Mouse (Mus musculus) layer of hippocampus, postnatal 36 days (tissue): Measurements from ENCODE around the gene Dffa. TPM values are rescaled to one million over a fixed set of nuclear protein-coding genes. Genes with fewer than 3 reads are reported as not detected.

Experiments
- DNase-seq, 2 experiments: peaks; one replicate each; pipeline ENCODE4 v3.0.0; 2022
- total RNA-seq, 2 experiments: library from RNA; stranded (reverse); gene quantifications; 2 replicates each; pipeline ENCODE4 v1.2.3; 2021

Gene Dffa
- 10 to 100 TPM; 49.3 to 52.2 TPM for total RNA-seq

DNA sequence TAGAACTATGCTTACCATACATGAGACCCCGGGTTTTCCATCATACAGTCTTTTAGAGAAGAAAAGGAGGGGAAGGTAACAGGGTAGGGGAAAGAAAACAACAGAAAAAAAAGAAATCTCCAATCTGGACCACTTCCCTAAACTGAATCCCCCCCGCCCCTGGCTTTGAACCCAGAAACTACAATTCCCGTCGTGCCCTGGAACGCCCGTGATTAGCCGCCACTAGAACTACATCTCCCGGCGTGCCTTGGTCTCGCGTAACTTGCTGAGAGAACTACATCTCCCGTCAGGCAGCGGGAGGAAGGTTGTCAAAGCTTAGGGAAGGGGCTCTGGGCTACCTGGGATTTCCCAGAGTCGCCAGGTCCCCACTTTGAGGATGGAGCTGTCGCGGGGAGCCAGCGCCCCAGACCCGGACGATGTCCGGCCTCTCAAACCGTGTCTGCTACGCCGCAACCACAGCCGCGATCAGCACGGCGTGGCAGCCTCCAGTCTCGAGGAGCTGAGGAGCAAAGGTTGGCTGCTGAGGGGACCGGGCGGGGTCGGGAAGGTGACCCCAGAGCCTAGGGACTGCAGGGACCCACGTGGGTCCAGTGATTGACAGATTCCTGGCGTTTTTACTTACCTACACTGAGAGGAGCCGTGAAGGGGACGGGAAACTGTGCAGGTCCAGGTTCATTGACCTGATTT lies at the start of gene Dffa:
TSS of gene Dffa (plus strand) at position 272 of the 687 bp plus-strand sequence.
- peak; percentile 91 to 92 for DNase-seq

DNA sequence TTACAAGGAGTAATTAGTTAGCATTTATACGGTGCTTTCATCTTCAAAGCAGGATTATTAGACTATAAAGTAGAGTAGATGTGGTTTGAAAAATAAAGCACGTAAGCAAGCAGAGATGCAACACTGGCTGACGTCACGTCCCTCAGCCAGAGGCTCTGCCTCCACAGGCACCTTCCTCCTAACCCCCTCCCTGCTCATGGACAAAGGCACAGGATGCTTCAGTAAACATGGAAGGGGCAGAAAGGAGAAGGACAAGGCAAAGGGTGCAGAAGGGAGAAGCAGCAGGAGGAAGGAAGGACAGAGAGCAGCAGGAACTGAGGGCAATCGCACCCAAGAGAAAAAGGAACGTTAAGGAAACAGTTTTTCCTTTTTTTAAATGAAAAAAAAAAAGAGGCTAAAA lies 48.1 kb upstream of the Dffa start:
- no peak for DNase-seq

DNA sequence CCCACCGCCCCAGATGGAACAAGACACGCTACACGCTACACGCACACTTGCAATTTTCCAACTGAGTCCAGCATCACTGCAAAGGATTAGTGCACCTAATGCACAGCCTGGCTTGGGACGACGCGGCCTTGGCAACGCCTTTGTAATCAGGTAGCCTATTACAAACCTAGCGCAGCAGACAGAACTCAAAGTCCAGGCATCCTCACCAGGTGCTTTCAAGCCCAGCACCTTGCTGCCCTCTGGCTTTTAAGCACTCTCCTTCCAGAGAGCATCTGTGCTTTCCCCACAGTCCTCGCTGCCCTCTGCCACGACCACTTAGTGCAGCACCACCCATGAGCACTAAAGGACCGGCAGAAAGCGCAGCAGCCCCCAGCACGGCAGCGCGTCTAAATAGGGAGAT lies 47.0 kb upstream of the Dffa start:
- DNase-seq, result no peak

DNA sequence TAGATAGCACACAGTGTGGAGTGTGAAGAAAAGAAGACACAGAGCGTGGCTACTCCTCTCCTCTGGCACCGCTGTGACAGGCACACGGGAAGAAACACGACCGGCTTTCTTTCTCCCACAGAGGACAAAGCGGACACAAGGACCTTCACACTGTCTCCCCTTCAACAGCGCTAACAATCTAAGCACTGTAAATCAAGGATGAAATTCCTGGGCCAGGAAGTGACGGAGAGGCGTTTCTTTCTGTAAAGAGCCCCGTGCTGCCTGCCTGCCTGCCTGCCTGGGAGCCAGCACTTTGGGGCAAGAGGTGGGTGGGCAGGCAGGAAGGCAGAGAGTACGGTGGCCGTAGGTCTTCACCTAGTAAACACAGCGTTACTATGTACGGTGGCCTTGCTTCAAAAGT lies 46.5 kb upstream of the Dffa start:
- no peak for DNase-seq

DNA sequence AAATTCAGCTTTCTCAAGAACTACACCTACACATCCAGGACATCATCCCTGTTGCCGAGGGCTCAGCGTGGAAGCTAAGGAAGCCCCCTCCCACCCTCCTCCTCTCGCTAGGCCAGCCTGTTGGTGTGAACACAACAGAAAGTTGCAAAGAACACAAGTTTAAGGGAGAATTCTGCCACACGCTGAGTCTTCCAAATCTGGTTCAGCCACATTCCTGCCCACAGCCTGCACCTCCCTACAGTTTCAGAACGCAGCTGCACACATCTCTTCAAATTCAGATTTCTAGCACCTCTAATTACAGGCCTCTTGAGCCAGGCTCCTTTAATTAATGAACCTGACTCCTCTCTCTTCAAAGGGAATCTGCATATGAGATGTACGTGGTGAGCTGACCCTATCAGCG lies 45.6 kb upstream of the Dffa start:
- DNase-seq, result no peak

DNA sequence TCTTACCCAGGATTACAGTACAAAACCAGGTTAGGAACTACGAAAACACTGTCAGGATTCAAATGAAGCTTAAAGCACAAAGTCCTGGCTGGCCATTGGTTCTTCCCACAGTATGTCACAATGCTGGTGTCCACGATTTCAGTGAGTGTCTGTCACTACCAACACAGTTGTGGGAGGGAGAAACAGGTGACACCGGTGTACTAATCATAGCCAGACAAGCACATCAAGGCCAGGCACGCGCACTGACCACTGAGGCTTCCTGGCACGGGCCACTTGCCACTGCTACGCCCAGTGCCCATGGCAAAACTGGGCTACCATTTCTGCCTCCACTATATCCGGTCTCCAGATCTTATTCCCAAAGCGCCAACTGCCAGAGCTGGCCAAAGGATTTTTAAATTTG lies 44.2 kb upstream of the Dffa start:
- no peak for DNase-seq

DNA sequence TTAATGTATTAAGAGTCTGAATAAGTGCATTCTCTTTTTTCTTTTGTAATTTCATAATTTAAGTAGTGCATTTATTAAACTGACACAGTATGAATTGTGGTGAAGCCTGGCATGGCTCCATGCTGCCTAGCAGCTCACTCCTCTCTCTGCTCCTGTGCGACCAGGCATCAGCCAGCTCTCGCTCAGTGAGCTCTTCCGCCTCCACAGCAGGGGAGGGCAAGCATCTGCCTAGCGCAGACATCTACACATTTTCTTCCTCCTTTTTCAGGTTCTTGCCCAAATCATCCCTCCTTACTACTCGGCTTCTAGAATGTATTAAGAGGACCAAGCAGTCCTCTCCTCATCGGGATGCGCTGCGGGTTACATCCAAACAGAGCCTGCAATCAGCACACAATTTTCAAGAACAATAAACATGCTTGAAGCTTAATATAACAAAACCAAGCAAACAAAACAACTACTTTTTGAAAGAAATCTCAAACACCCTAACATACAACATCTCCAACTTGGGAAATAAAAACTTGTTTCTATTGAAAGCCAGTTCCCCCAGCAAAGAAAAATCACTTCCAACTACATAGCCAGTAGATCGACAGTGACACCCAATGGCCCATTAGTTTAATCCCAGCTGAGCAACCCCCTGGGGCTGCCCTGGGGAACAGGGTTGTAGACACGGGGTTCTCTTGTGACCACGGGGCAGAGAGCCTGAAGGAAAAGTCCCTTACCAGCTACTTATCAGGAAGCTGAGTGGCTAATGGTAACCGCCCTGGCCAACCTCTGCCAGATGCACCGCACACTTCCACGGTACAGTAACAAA lies 43.1 kb upstream of the Dffa start:
- DNase-seq, result no peak

DNA sequence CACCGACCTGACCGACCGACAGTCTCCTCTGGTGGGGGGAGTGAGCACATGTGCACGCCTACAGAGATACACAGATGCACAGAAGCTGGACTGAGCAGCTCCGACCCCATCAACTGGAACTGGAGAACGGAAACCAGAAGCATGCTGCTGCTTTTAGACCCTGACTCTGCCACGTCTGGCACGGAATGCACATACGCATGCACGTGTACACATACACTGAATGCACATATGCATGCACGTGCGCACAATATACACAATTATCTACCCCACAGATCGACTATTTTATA lies 42.6 kb upstream of the Dffa start:
- DNase-seq, result no peak

DNA sequence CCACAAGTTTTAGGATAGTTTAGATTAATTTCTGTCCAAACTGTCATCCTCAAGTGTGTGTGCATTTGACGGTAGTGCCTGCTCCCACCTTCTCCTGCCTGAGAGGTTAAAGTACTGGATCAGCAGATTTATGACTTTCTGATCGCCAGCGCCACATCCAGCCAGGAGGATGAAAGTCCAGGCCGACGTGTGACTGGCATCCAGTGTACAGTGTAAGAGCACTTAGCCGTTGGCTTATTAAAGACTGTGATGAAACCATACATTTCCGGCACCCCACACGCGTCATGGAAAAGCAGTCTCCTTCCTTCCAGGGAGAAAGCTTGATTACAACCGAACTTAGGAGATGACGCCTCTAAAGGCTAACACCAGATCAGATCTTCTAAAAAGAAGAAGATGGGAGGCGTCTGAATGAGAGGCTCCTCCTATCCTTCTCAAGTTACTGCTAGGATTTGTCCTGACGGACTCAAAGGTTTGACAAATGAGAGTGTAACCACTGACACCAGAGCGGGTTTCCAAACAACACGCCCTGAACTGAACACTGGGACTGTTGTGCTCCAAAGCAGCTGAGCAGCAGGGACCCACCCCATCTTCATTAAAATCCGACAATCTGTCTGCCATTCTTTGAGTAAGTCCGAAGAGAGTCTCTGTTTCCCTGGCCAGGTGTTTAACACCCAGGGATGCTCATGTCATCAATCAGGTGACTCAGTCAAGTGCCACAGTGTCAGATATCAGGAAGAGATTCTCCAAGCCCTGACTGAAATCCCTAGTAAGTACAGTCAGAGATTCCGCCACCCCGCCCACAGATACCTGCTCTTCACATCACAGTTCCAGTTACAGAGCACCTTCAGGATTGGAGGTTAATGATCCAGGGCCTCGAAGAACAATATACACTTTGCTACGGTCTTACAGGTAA lies 41.3 kb upstream of the Dffa start:
- no peak for DNase-seq

DNA sequence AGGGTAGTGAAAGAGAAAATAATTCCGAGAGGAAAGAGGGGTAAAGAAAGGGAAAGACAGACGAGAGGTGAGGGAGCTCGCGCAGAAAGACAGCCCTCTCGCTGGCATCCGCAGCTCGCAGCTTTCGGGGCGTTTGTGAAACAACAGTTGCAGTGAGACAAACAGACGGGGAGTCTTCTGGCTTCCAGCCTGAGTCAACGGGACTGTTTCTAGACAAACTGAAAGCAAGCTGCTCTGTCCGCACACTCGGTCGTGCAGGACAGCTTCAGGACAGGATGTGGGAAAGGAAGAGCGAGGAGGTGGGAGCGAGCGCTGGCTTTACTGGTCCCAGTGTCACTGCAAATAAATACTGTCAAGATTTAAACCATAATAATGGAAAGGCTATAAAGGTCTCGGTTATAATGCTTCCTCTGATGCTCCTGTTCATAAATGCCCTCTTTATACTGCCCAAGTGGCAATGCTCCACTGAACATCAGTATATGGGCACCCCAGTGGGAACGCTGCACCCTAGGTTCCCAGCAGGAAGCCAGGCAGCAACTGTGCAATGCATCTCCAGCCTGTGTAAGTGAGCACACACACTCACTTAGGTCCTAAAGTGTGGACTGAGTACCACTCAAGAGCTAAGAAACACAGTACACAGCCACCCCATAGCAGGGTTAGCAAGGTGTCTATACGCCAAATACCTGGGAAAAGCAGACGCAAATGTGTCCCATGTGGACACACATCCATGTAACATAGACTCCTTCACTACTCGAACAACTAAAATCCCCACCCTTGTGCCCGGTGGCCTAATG lies 39.7 kb upstream of the Dffa start:
- no peak for DNase-seq

DNA sequence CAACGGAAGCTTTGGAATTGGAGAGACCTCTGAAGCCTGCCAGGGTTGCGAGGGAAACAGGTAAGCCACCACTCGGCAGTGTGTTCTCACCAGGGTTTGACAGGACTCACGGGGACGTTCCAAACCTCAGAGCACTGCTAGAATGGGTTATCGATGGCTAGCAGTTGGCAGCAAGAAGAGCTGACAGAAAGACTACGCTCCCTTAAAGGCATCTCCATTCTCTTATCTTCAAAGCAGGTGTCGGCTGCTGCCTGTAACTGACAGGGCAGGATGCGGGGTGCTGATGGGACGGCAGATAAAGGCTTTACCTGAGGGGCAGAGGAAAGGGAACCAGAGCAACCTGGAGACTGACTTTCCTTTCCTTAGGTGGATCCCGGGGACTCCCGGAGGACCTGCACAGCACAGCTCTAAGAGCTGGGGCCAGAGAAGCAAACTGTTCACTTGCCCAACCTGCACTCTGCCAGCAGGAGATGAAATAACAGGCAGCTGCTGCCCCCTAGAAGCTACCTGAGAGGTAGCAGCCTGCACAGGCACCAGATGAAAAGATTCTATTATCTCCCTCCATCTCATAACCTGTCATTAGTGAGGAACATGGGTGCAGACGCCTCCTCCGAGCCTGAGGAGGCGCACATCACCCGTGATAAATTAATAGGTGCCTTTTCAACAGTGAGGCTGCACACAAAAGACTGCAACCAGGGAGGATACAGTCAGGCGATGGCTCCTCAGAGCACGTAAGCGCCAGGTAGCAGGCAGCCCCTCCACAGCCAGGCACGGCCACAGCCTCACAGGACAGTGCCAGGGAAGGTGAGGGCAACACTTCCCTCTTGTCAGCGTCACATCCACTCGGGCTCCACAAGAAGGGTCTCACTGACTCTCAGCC lies 37.0 kb upstream of the Dffa start:
- no peak for DNase-seq

DNA sequence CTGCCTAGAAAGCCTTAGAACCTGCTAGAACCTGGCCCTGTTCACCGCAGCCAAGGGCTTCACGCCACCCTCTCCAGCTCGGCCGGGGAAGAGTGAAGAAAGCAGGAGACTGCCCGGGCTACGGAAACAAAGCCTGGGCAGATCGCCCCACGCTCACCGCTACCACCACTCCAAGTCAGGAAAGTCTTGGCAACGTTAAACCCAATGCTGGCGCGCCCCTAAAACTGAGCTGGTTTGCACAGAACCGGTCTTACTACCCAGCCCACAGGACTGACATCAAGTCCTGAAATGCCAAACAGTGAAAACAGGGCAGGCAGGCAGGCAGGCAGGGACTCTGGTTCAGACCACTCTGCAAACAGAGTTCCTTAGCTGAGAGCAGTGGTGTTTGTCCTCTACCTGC lies 28.9 kb upstream of the Dffa start:
- DNase-seq, result no peak

DNA sequence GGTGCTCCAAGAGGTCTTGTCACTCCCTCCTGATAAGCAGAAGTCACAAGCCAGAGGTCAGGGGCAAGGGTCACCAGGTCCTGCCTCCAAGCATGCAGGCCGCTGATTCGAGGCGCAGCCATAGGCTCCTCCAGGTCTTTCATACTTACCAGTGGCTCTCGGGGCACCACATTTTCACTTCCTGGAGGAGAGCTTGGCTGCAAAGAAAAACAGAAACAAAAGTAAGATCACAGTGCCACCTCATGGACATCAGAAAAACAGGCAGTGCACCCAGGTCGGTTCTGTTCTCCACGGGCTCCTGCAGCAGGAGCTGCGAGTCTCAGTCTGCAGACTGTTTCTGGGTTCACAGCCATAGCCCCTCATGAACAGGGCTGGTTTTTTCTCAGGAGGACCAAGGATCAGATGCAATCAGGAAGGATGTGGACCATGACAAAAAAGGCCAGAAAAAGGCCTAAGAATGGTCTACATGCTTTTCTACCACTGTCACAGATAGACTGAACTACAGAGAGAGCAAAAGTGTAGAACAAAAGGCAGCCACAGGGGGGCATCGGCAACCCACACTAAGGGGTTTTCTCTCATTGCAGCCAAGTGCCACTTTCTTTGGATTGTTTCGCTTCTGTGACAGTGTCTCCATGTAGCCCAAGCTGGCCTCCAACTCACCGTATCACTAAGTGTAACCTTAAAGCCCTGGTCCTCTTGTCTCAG lies 27.9 kb upstream of the Dffa start:
- DNase-seq, result peak; percentile 66 to 70

DNA sequence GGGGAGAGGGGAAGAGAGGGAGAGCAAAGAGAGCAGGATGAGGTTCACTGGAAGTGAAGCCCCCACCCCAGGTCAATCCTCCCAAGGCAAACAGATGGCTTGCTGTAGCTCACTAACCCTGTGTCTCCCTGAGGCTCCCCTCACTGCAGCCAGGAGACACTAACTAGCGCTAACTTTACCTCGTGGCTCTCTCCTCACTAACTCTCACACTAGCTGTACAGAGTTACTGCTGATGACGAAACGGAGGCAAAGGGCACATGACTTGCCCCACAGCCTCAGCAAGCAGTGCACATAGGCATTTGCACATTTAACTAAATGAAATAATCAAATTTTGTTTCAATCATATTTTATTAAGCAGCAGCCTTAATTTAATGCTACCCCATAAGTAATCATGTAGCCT lies 25.7 kb upstream of the Dffa start:
- no peak for DNase-seq

DNA sequence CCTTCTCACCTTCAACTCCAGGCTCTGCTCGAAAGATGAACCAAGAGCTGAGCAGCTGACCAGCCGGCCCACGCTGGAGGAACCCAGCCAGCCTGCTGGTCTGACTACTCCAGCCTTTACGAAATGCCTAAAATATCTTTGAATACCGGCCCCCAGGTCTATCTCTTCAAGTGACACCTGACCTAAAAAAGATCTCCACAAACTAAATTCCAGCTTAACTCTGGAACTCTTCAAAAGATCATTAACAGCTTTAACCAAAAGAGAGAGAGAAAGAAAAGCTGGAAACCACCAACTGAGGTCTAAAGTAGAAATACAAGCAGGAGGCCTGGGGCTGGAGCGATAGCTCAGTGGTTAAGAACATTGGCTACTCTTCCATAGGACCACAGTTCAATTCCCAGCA lies 24.3 kb upstream of the Dffa start:
- DNase-seq, result no peak

DNA sequence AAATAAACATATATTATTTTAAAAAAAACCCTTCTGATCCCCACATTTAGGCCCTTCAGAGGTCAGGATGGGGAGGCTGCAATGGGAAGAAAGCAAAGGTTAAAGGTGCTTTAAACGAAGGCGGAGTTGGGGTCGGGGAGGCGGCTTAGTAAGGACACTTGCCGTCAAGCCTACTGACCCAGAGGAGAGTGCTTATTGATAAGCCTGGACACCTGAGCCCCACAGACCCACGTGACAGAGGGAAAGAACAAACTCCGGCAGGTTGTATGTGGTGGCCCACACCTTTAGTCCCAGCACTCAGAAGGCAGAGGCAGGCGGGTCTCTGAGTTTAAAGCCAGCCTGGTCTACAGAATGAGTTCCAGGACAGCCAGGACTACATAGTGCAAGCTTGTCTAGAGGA lies 23.8 kb upstream of the Dffa start:
- no peak for DNase-seq

DNA sequence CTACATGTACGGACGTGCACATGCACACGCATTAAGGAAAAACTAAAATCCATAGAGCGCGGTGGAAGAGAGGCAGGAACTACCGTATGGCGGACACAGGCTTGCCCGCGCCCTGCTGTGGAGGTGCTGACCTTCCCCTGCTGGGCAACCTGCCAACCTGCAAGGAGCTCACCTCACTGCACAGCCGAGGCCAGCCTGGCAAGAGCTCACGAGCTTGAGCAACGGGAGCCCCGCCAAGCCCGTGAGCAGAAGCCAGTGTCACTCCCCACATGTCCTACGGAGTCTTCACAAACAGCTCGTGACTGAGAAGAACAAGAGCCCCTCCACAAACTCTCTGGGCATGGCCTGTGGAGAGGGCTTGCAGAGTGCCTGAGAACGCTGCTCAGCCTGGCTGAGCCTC lies 22.4 kb upstream of the Dffa start:
- DNase-seq, result no peak

DNA sequence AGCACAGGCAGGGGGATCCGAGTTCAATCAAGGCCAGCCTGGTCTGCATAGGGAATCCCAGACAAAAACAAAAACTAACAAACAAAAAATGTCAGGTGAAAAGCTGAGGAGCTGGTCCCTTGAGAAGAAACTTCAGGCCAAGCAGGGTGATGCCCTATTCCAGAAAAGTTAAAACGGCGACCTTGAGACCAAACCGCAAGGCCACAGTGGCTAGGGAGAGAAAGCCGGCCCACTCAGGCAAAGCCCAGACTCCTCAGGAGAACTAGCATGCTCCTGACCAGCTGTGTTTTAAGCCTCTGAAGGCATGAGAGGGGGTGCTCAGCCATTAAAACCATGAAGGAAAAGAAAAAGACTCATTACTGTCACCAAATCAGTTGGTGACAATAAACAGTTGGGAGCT lies 18.6 kb upstream of the Dffa start:
- DNase-seq, result no peak

DNA sequence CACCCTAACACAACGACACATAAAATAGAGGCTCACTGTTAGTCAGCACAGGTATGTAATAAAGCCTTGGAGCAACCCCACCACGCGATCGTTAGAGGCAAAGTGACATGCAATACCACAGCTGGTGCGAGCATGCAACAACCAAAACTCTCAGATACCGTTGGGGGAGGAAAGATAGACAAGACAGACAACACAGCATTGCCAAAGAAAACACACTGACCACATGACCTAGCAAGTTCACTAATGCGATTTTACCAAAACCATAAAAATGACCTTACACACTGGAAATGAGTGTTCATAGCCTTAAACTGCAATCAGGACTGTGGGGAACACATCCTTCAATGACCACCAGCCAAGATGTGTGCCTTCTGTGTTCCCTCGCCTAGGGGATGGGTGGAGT lies 12.6 kb upstream of the Dffa start:
- DNase-seq, result no peak

DNA sequence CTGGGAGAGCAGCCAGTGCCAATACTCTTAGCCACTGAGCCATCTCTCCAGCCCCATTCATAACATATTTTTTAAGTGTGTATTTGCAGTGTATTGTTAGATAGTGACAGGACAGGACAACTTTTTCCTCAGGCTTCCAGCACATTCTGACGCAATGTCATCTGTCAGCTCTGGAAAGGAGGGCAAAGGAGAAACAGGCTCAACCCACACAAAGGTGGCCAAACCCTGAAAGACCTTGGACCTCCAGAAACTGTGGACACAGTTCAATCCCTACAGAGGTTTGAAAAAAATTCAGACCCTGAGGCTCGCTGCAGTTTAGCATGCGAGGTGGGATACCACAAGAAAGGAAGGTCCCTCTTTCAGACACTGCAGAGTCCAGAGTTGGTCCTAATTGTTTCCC lies 6.0 kb upstream of the Dffa start:
- no peak for DNase-seq

DNA sequence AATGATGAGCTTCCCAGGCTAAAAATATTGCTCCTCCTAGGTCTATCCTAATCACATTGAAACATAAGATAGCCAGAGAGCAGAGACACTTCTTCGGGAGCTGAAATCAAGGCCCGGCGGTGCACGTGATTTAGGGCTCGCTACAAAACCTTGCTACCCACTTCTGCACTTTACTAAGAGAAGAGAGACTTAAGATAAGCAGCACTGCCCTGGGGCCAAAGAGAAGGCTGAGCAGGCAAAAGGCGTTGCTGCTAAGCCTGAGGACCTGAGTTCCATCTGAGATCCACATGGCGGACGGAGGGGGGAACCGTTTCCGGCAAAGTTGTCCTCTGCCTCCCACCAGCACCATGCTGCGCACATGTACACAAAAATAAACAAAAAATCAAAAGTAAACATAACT lies 5.4 kb upstream of the Dffa start:
- no peak for DNase-seq
